Mouse (Mus musculus) C2C12 (cell line): ENCODE data around the gene Vmn1r13. TPM values are rescaled to one million over a fixed set of nuclear protein-coding genes. Genes with fewer than 3 reads are reported as not detected.
"Not testable (repeated sequence)": the region's sequence is repeated elsewhere in the genome, so short reads cannot be mapped to it uniquely, and the experiment has no call there.

Experiments used
- H3K27me3 ChIP-seq: one replicate; pipeline ENCODE4 v1.6.1; 2011; ENCODE audit not compliant: control insufficient read depth, insufficient read depth, insufficient read length
- H3K36me3 ChIP-seq: one replicate; pipeline ENCODE4 v1.6.1; 2011; ENCODE audit not compliant: control insufficient read depth, insufficient read depth
- H3K4me3 ChIP-seq: one replicate; pipeline ENCODE4 v1.5.1; 2011; ENCODE audit warnings: mild to moderate bottlenecking, control low read depth; ENCODE audit not compliant: poor library complexity, insufficient read depth, severe bottlenecking
- H3K79me2 ChIP-seq: one replicate; pipeline ENCODE4 v1.6.1; 2011; ENCODE audit not compliant: control insufficient read depth, insufficient read depth
- H3K79me3 ChIP-seq: one replicate; pipeline ENCODE4 v1.6.1; 2011; ENCODE audit warnings: low read depth, control low read depth
- H3ac ChIP-seq: one replicate; pipeline ENCODE3; 2011; ENCODE audit warnings: low read depth; ENCODE audit not compliant: control insufficient read depth, insufficient read length
- CEBPB ChIP-seq: IDR thresholded peaks from one replicate; pipeline ENCODE4 v1.6.1; 2011; ENCODE audit warnings: low read depth, mild to moderate bottlenecking, control low read depth, moderate library complexity
- CTCF ChIP-seq: IDR thresholded peaks from one replicate; pipeline ENCODE4 v1.5.1; 2011; ENCODE audit not compliant: control insufficient read depth, insufficient read depth, insufficient read length
- FOSL1 ChIP-seq: IDR thresholded peaks from one replicate; pipeline ENCODE4 v1.8.0; 2011; ENCODE audit warnings: mild to moderate bottlenecking, low read length; ENCODE audit not compliant: poor library complexity, insufficient read depth, severe bottlenecking
- MAX ChIP-seq: IDR thresholded peaks from one replicate; pipeline ENCODE4 v1.6.1; 2011; ENCODE audit warnings: mild to moderate bottlenecking, control low read depth
- MYOD1 ChIP-seq: IDR thresholded peaks from one replicate; pipeline ENCODE4 v1.6.1; 2011; ENCODE audit warnings: low read depth; ENCODE audit not compliant: control insufficient read depth, insufficient read length
- MYOG ChIP-seq: IDR thresholded peaks from one replicate; pipeline ENCODE4 v1.6.1; 2011; ENCODE audit not compliant: control insufficient read depth, insufficient read length; ENCODE audit errors: extremely low read depth
- USF1 ChIP-seq: IDR thresholded peaks from one replicate; pipeline ENCODE4 v1.6.1; 2011; ENCODE audit warnings: low read depth, mild to moderate bottlenecking, control low read depth, moderate library complexity
- long read RNA-seq, 2 experiments: library from polyadenylated mRNA; unstranded; transcript quantifications; one replicate each; pipeline ENCODE4 v2.0.0; 2019 to 2020
- polyA plus RNA-seq: library from polyadenylated mRNA; unstranded; fragments of >200 nt; fragmentation: generic; extraction: Trizol; gene quantifications from one replicate; pipeline ENCODE4 v1.2.1, GENCODE M21; 2012; ENCODE audit warnings: missing spikeins

Gene Vmn1r13
- polyA plus RNA-seq, result not detected
- long read RNA-seq, experiment 1, result 0 reads
- long read RNA-seq, experiment 2, result 0 reads

DNA sequence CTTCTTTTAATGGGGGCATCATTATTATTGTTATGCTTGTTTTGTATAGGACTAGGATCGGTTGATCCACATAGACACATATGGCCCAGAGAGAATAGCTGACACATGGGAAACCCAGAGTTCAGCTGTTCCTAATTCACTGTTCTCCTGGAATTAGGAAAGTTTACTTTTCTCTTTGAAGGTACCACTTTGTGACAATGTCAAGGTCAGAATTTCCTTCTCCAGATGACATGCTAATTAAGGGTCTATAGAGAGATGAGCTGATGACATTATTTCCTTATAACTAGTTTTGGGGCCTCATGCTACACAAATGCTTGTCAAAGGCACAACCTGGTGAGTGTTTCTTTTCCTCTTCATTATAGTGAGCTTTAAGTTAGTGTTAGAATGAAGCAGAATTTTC is at the start of gene Vmn1r13:
Gene Vmn1r13, plus strand, starts transcription at position 301 of the 400 bp plus-strand sequence.
- not testable (repeated sequence) for H3K27me3 ChIP-seq, H3K79me2 ChIP-seq, H3K36me3 ChIP-seq, H3K4me3 ChIP-seq, H3ac ChIP-seq, H3K79me3 ChIP-seq

DNA sequence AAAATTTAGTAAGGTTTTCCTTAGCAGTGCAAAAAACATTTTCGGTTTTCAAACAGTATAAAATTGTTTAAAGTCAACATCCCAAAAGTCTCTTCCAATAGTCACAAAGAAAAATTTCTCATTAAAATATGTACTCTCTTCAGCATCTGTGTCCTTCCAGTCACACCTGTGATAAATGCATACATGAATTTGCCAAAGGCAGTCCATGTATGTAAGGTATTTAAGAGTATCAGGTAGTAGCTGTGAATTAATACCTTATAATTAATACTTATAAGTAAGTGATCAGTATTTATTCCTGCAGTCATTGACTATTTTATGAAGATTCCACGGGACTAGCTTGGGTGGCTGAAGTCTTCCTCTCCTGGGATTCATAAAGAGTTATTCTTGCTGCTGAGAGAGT is 46.5 kb upstream of the Vmn1r13 start, which contains the start of gene Vmn1r12:
Gene Vmn1r12, plus strand, starts transcription at position 301 of the 400 bp plus-strand sequence.
- Histone ChIP-seq H3K79me3 (no peaks in the 10 kb centered on the region), H3K36me3 (no peaks in the 10 kb centered on the region), H3K27me3 (no peaks in the 10 kb centered on the region), H3K4me3 (no peak within 1 kb of the TSS), H3K79me2 (no peaks in the 10 kb centered on the region), H3ac (no peak within 1 kb of the TSS)
- no peak for TF ChIP-seq CTCF
- no peak for TF ChIP-seq MYOD1
- no peak for TF ChIP-seq MYOG
- TF ChIP-seq MAX, result no peak
- TF ChIP-seq CEBPB, result no peak
- no peak for TF ChIP-seq FOSL1
- no peak for TF ChIP-seq USF1

GRCm38 (mm10) chr6:57190016-57190415 is 13.1 kb upstream of the Vmn1r13 start:
- H3K79me2 ChIP-seq, H3K36me3 ChIP-seq, H3K27me3 ChIP-seq, H3K4me3 ChIP-seq, H3K79me3 ChIP-seq, H3ac ChIP-seq: not testable (repeated sequence)

DNA sequence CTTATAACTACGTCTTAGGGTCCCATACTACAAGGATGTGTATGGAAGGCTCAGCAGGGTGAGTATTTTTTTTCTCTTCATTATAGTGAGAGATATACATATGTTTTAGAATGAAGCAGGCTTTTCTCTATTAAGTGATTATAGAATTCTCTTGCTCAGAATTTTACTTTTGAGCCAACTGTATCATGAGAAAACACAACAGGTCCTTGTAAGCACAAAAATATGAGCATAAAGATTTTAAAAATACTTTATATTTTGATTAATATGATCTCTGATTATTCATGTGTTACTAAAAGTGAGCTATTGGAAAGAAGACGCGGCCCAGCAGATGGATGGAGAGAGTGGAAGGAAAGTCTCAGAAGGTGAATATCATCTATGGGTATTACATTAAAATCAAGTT is 28.3 kb downstream of the Vmn1r13 start, which contains the start of gene Vmn1r14:
Gene Vmn1r14, plus strand, starts transcription at position 301 of the 400 bp plus-strand sequence.
- Histone ChIP-seq H3K79me3 (no peaks in the 10 kb centered on the region), H3ac (no peak within 1 kb of the TSS), H3K4me3 (no peak within 1 kb of the TSS), H3K36me3 (no peaks in the 10 kb centered on the region), H3K27me3 (no peaks in the 10 kb centered on the region), H3K79me2 (no peaks in the 10 kb centered on the region)
- TF ChIP-seq CEBPB, result no peak
- no peak for TF ChIP-seq MAX
- no peak for TF ChIP-seq USF1
- TF ChIP-seq MYOD1, result no peak
- no peak for TF ChIP-seq CTCF
- no peak for TF ChIP-seq MYOG
- no peak for TF ChIP-seq FOSL1

GRCm38 (mm10) chr6:57257652-57258051 is 54.6 kb downstream of the Vmn1r13 start, which contains the start of gene Vmn1r15:
Vmn1r15 (plus strand) TSS chr6:57257952.
- Histone ChIP-seq H3K79me2 (no peaks in the 10 kb centered on the region), H3K79me3 (no peaks in the 10 kb centered on the region), H3K4me3 (no peak within 1 kb of the TSS), H3K36me3 (no peaks in the 10 kb centered on the region), H3K27me3 (no peaks in the 10 kb centered on the region), H3ac (no peak within 1 kb of the TSS)
- TF ChIP-seq MAX, result no peak
- TF ChIP-seq FOSL1, result no peak
- no peak for TF ChIP-seq USF1
- no peak for TF ChIP-seq CEBPB
- TF ChIP-seq MYOD1, result no peak
- TF ChIP-seq MYOG, result no peak
- no peak for TF ChIP-seq CTCF

- Histone ChIP-seq H3K79me2 (no peaks in the 10 kb centered on the region), H3K27me3 (no peaks in the 10 kb centered on the region), H3ac (no peak overlapping the region), H3K4me3 (no peak overlapping the region), H3K79me3 (no peaks in the 10 kb centered on the region), H3K36me3 (no peaks in the 10 kb centered on the region)
- TF ChIP-seq USF1, result no peak
- no peak for TF ChIP-seq MYOD1
- TF ChIP-seq FOSL1, result no peak
- TF ChIP-seq CEBPB, result no peak
- TF ChIP-seq MYOG, result no peak
- TF ChIP-seq CTCF, result no peak
- TF ChIP-seq MAX, result no peak
Observed at GRCm38 (mm10) chr6:57260990-57261389, 57.9 kb downstream of the Vmn1r13 start.

Other genes starting within 250 kb of the Vmn1r13 start
- not detected for gene Vmn1r5, start 233.0 kb upstream of the Vmn1r13 start, polyA plus RNA-seq
- gene Vmn1r6, start 206.0 kb upstream of the Vmn1r13 start, polyA plus RNA-seq, result not detected
- gene Vmn1r7, start 178.0 kb upstream of the Vmn1r13 start, polyA plus RNA-seq, result not detected
- gene Vmn1r8, start 171.0 kb upstream of the Vmn1r13 start, polyA plus RNA-seq, result not detected
- not detected for gene Vmn1r9, start 136.5 kb upstream of the Vmn1r13 start, polyA plus RNA-seq
- not detected for gene Vmn1r10, start 93.8 kb upstream of the Vmn1r13 start, polyA plus RNA-seq
- gene Vmn1r11, start 69.8 kb upstream of the Vmn1r13 start, polyA plus RNA-seq, result not detected
- not detected for gene Vmn1r12, start 46.4 kb upstream of the Vmn1r13 start, polyA plus RNA-seq
- gene Vmn1r14, start 28.4 kb downstream of the Vmn1r13 start, polyA plus RNA-seq, result not detected
- gene Vmn1r15, start 54.7 kb downstream of the Vmn1r13 start, polyA plus RNA-seq, result not detected
- not detected for gene Vmn1r16, start 126.2 kb downstream of the Vmn1r13 start, polyA plus RNA-seq
- gene Vmn1r17, start 160.4 kb downstream of the Vmn1r13 start, polyA plus RNA-seq, result not detected
- gene Vmn1r18, start 192.5 kb downstream of the Vmn1r13 start, polyA plus RNA-seq, result not detected
- not detected for gene Vmn1r19, start 200.5 kb downstream of the Vmn1r13 start, polyA plus RNA-seq
- not detected for gene Vmn1r20, start 225.6 kb downstream of the Vmn1r13 start, polyA plus RNA-seq